Mouse (Mus musculus): ENCODE results near the gene Mxd4. TPM values are rescaled to one million over a fixed set of nuclear protein-coding genes. Genes with fewer than 3 reads are reported as not detected.

Gene Mxd4
- total RNA-seq, 2 experiments from 2014 or later: 17.4 to 20.1 TPM

- ATAC-seq (replicated peaks; ENCODE audit: poor library complexity): no peak
Measured at GRCm38 (mm10) chr5:34174021-34174420, 13.5 kb downstream of the Mxd4 start.

GRCm38 (mm10) chr5:34170726-34171125, 16.8 kb downstream of the Mxd4 start:
- ATAC-seq (replicated peaks; ENCODE audit: poor library complexity): no peak

GRCm38 (mm10) chr5:34169954-34170353, 17.6 kb downstream of the Mxd4 start:
- no peak for ATAC-seq (replicated peaks; ENCODE audit: poor library complexity)

GRCm38 (mm10) chr5:34168950-34169891, 18.3 kb downstream of the Mxd4 start, which contains the start of the genes Poln and Haus3:
Gene Poln (minus strand): TSS chr5:34169448.
Gene Haus3 (minus strand): TSS chr5:34169527.
- peak; percentile 94 for ATAC-seq (replicated peaks; ENCODE audit: poor library complexity)

GRCm38 (mm10) chr5:34167857-34168256, 19.7 kb downstream of the Mxd4 start:
- no peak for ATAC-seq (replicated peaks; ENCODE audit: poor library complexity)

- ATAC-seq (replicated peaks; ENCODE audit: poor library complexity): 0 out of 2 replicates have a peak, but pooled peaks have one; percentile 10
Measured at GRCm38 (mm10) chr5:34165793-34166192, 21.7 kb downstream of the Mxd4 start.

- no peak for ATAC-seq (replicated peaks; ENCODE audit: poor library complexity)
Measured at GRCm38 (mm10) chr5:34148476-34148875, 39.0 kb downstream of the Mxd4 start.

GRCm38 (mm10) chr5:34147554-34147953, 40.0 kb downstream of the Mxd4 start:
- ATAC-seq (replicated peaks; ENCODE audit: poor library complexity): no peak

GRCm38 (mm10) chr5:34139751-34140150, 47.8 kb downstream of the Mxd4 start:
- peak; percentile 76 for ATAC-seq (replicated peaks; ENCODE audit: poor library complexity)

- no peak for ATAC-seq (replicated peaks; ENCODE audit: poor library complexity)
Measured at GRCm38 (mm10) chr5:34132731-34133130, 54.8 kb downstream of the Mxd4 start.

GRCm38 (mm10) chr5:34124131-34124530, 63.4 kb downstream of the Mxd4 start:
- no peak for ATAC-seq (replicated peaks; ENCODE audit: poor library complexity)

Other genes starting within 250 kb of the Mxd4 start
- 0.79 and 1.1 TPM in 2 replicates for gene Gm1673, start 204.3 kb downstream of the Mxd4 start, total RNA-seq (2015)
- gene Gm1673, start 204.3 kb downstream of the Mxd4 start, total RNA-seq (2017): 1.1 and 3.7 TPM in 2 replicates
- gene Nat8l, start 191.7 kb downstream of the Mxd4 start, total RNA-seq (2015): 1.7 and 1.8 TPM in 2 replicates
- 2.2 TPM in 2 replicates for gene Nat8l, start 191.7 kb downstream of the Mxd4 start, total RNA-seq (2017)
- gene Poln, start 18.3 kb downstream of the Mxd4 start, total RNA-seq (2015): 1.7 and 2.1 TPM in 2 replicates
- gene Poln, start 18.3 kb downstream of the Mxd4 start, total RNA-seq (2017): 1.2 and 2.5 TPM in 2 replicates
- 90.0 and 96.2 TPM in 2 replicates for gene Haus3, start 18.2 kb downstream of the Mxd4 start, total RNA-seq (2015)
- gene Haus3, start 18.2 kb downstream of the Mxd4 start, total RNA-seq (2017): 108 and 158 TPM in 2 replicates
- 0.25 and 0.46 TPM in 2 replicates for gene Zfyve28, start 100.7 kb upstream of the Mxd4 start, total RNA-seq (2015)
- gene Zfyve28, start 100.7 kb upstream of the Mxd4 start, total RNA-seq (2017): 0.04 and 0.10 TPM in 2 replicates
- gene Cfap99, start 100.9 kb upstream of the Mxd4 start, total RNA-seq (2015): not detected in 2 replicates
- not detected in 2 replicates for gene Cfap99, start 100.9 kb upstream of the Mxd4 start, total RNA-seq (2017)
- 143 and 145 TPM in 2 replicates for gene Rnf4, start 148.6 kb upstream of the Mxd4 start, total RNA-seq (2015)
- gene Rnf4, start 148.6 kb upstream of the Mxd4 start, total RNA-seq (2017): 107 and 120 TPM in 2 replicates
- gene Fam193a, start 182.2 kb upstream of the Mxd4 start, total RNA-seq (2015): 27.1 and 38.6 TPM in 2 replicates
- gene Fam193a, start 182.2 kb upstream of the Mxd4 start, total RNA-seq (2017): 30.8 and 48.2 TPM in 2 replicates